Comparison of ENCODE assay signal across 9 mouse cellular contexts in genomic region chr2:127551078-127551477, GRCm38 (mm10). TPM values are rescaled to one million over a fixed set of nuclear protein-coding genes. Genes with fewer than 3 reads are reported as not detected.
A peak's percentile ranks its signal among the peaks of the same experiment; 100 is the strongest.
DNase-seq lines count a peak whose midpoint lies in the region; ATAC-seq lines count a peak whose summit lies in the region.
"Had no signal": no experiment of that assay in that cellular context is flagged by ENCODE, and none has a peak within 500 bp of the region (broad histone marks: within the 10 kb centered on the region; RNA-seq: fewer than 3 reads in every experiment).

No protein-coding gene starts in this region.

- H3K4me2 ChIP-seq in embryonic facial prominence, embryonic 11.5 days (ENCODE audit: low read depth, low read length) = no peak overlapping the region
- no peak overlapping the region for H3K4me2 ChIP-seq in midbrain, embryonic 14.5 days (ENCODE audit: low read length)
- H3K4me2 ChIP-seq in midbrain, embryonic 11.5 days = no peak overlapping the region
- no peak overlapping the region for H3K4me2 ChIP-seq in forebrain, embryonic 16.5 days (ENCODE audit: low read length)

- no peaks in the 10 kb centered on the region for H3K9me3 ChIP-seq in embryonic facial prominence, embryonic 11.5 days (replicated peaks; ENCODE audit: control insufficient read depth, low read length)
- H3K9me3 ChIP-seq in embryonic facial prominence, embryonic 10.5 days = no peaks in the 10 kb centered on the region
- H3K9me3 ChIP-seq in midbrain, embryonic 14.5 days (ENCODE audit: control insufficient read depth, low read length) = no peaks in the 10 kb centered on the region
- no peaks in the 10 kb centered on the region for H3K9me3 ChIP-seq in midbrain, embryonic 11.5 days (ENCODE audit: control insufficient read depth, low read length)
- no peaks in the 10 kb centered on the region for H3K9me3 ChIP-seq in forebrain, embryonic 16.5 days (ENCODE audit: control insufficient read depth, low read length)

- peak; percentile 7 for DNase-seq in embryonic facial prominence, embryonic 11.5 days (ENCODE audit: low spot score)
- DNase-seq in embryonic facial prominence, embryonic 10.5 days (ENCODE audit: low spot score) = no peak
- peak; percentile 51 for DNase-seq in midbrain, embryonic 14.5 days
- DNase-seq in midbrain, embryonic 11.5 days (ENCODE audit: low spot score, missing footprints) = no peak
- DNase-seq in lung, postnatal 14 days = peak; percentile 12
- DNase-seq in gastrocnemius, postnatal 36 days = no peak
- DNase-seq in urinary bladder, postnatal 36 days (ENCODE audit: low spot score in 2 of 2) = no peak

- no peak overlapping the region for H3K4me3 ChIP-seq in embryonic facial prominence, embryonic 11.5 days (ENCODE audit: low read depth, low read length)
- no peak overlapping the region for H3K4me3 ChIP-seq in embryonic facial prominence, embryonic 10.5 days
- no peak overlapping the region for H3K4me3 ChIP-seq in midbrain, embryonic 14.5 days (replicated peaks; ENCODE audit: low read depth, low read length)
- H3K4me3 ChIP-seq in midbrain, embryonic 11.5 days (ENCODE audit: low read depth, low read length) = no peak overlapping the region
- H3K4me3 ChIP-seq in forebrain, embryonic 16.5 days (replicated peaks; ENCODE audit: low read length) = no peak overlapping the region

- no peak for ATAC-seq in embryonic facial prominence, embryonic 11.5 days (replicated peaks; ENCODE audit: insufficient number of reproducible peaks, low FRiP score, low TSS enrichment, low read depth)
- ATAC-seq in midbrain, embryonic 14.5 days (ENCODE audit: low FRiP score, low TSS enrichment) = no peak
- no peak for ATAC-seq in midbrain, embryonic 11.5 days (ENCODE audit: low FRiP score)
- ATAC-seq in forebrain, embryonic 16.5 days = 0 out of 2 replicates have a peak, but pooled peaks have one; percentile 15

- 42% methylated on average over 5 of the region's 5 CpGs for WGBS in embryonic facial prominence, embryonic 11.5 days
- WGBS in embryonic facial prominence, embryonic 10.5 days = 48% methylated on average over 5 of the region's 5 CpGs
- whole genome bisulfite sequencing in midbrain, embryonic 14.5 days = 62% methylated on average over 5 of the region's 5 CpGs
- WGBS in midbrain, embryonic 11.5 days = 49% methylated on average over 5 of the region's 5 CpGs
- 55% methylated on average over 5 of the region's 5 CpGs for WGBS in forebrain, embryonic 16.5 days

- no peaks in the 10 kb centered on the region for H3K4me1 ChIP-seq in embryonic facial prominence, embryonic 11.5 days (ENCODE audit: control insufficient read depth, insufficient read depth, low read length)
- peaks cover 12% of the 10 kb centered on the region for H3K4me1 ChIP-seq in embryonic facial prominence, embryonic 10.5 days
- no peaks in the 10 kb centered on the region for H3K4me1 ChIP-seq in midbrain, embryonic 14.5 days (ENCODE audit: control insufficient read depth, insufficient read depth, low read length)
- H3K4me1 ChIP-seq in midbrain, embryonic 11.5 days (ENCODE audit: control insufficient read depth, insufficient read depth, low read length) = no peaks in the 10 kb centered on the region
- H3K4me1 ChIP-seq in forebrain, embryonic 16.5 days (replicated peaks; ENCODE audit: control insufficient read depth, insufficient read depth, low read length) = no peaks in the 10 kb centered on the region

- H3K9ac ChIP-seq in embryonic facial prominence, embryonic 11.5 days (replicated peaks; ENCODE audit: low read length) = no peak overlapping the region
- no peak overlapping the region for H3K9ac ChIP-seq in midbrain, embryonic 14.5 days (replicated peaks; ENCODE audit: low read length)
- no peak overlapping the region for H3K9ac ChIP-seq in midbrain, embryonic 11.5 days (ENCODE audit: low read length)
- H3K9ac ChIP-seq in forebrain, embryonic 16.5 days (replicated peaks; ENCODE audit: low read depth, low read length) = no peak overlapping the region

- H3K27me3 ChIP-seq in embryonic facial prominence, embryonic 11.5 days (ENCODE audit: control insufficient read depth, insufficient read depth, low read length) = no peaks in the 10 kb centered on the region
- H3K27me3 ChIP-seq in embryonic facial prominence, embryonic 10.5 days (replicated peaks; ENCODE audit: low read depth, poor library complexity, severe bottlenecking) = no peaks in the 10 kb centered on the region; the same call in 1 of the 2 replicates
- H3K27me3 ChIP-seq in midbrain, embryonic 14.5 days (ENCODE audit: control insufficient read depth, insufficient read depth, low read length) = no peaks in the 10 kb centered on the region
- no peaks in the 10 kb centered on the region for H3K27me3 ChIP-seq in midbrain, embryonic 11.5 days (ENCODE audit: control insufficient read depth, insufficient read depth, low read length)
- no peaks in the 10 kb centered on the region for H3K27me3 ChIP-seq in forebrain, embryonic 16.5 days (replicated peaks; ENCODE audit: control insufficient read depth, insufficient read depth, low read length)

- H3K27ac ChIP-seq in embryonic facial prominence, embryonic 11.5 days (replicated peaks; ENCODE audit: low read depth, low read length) = no peak overlapping the region
- H3K27ac ChIP-seq in embryonic facial prominence, embryonic 10.5 days (replicated peaks) = no peak overlapping the region
- H3K27ac ChIP-seq in midbrain, embryonic 14.5 days (replicated peaks; ENCODE audit: low read depth, low read length) = no peak overlapping the region
- no peak overlapping the region for H3K27ac ChIP-seq in midbrain, embryonic 11.5 days (ENCODE audit: low read depth, low read length)
- H3K27ac ChIP-seq in forebrain, embryonic 16.5 days (ENCODE audit: low read length) = no peak overlapping the region

- no peaks in the 10 kb centered on the region for H3K36me3 ChIP-seq in embryonic facial prominence, embryonic 11.5 days (replicated peaks; ENCODE audit: control insufficient read depth, insufficient read depth, low read depth, low read length)
- no peaks in the 10 kb centered on the region for H3K36me3 ChIP-seq in embryonic facial prominence, embryonic 10.5 days (replicated peaks)
- no peaks in the 10 kb centered on the region for H3K36me3 ChIP-seq in midbrain, embryonic 14.5 days (ENCODE audit: control insufficient read depth, insufficient read depth, low read length)
- H3K36me3 ChIP-seq in midbrain, embryonic 11.5 days (ENCODE audit: control insufficient read depth, insufficient read depth, low read length) = no peaks in the 10 kb centered on the region
- no peaks in the 10 kb centered on the region for H3K36me3 ChIP-seq in forebrain, embryonic 16.5 days (ENCODE audit: control insufficient read depth, insufficient read depth)

- intact Hi-C loops in gastrocnemius, postnatal 36 days (cut with DNase I) = loop anchor here (10.0 kb wide), 1 partner anchor 186 kb away; the partner anchor contains the start of gene Adra2b

RNA-seq across cellular contexts. Expression of gene Prom2, which starts 9.8 kb away (rescaled TPM):
- polyA plus RNA-seq in embryonic facial prominence, embryonic 11.5 days (2014; fragmentation: Nextera tagmentation; extraction: Ambion mirVana) = 1.6 and 1.9 TPM in 2 replicates
- polyA plus RNA-seq in embryonic facial prominence, embryonic 10.5 days (2016; fragmentation: Nextera tagmentation; extraction: Ambion mirVana) = 3.0 and 3.3 TPM in 2 replicates
- not detected in 2 replicates for polyA plus RNA-seq in midbrain, embryonic 14.5 days (2014; fragmentation: Nextera tagmentation; extraction: Ambion mirVana)
- 0.32 TPM in 1 of 2 replicates, not detected in the other for polyA plus RNA-seq in midbrain, embryonic 11.5 days (2014; fragmentation: Nextera tagmentation; extraction: Ambion mirVana)
- polyA plus RNA-seq in forebrain, embryonic 16.5 days (2015; fragmentation: Nextera tagmentation; extraction: Ambion mirVana) = 0.05 TPM in 1 of 2 replicates, not detected in the other
- not detected for total RNA-seq in gastrocnemius, postnatal 36 days (2021)
- polyA plus RNA-seq: C2C12 had no signal

RNA-seq across cellular contexts. Expression of gene Kcnip3, which starts 29.2 kb away (rescaled TPM):
- 2.8 and 3.0 TPM in 2 replicates for polyA plus RNA-seq in embryonic facial prominence, embryonic 11.5 days (2014; fragmentation: Nextera tagmentation; extraction: Ambion mirVana)
- 1.8 TPM in 2 replicates for polyA plus RNA-seq in embryonic facial prominence, embryonic 10.5 days (2016; fragmentation: Nextera tagmentation; extraction: Ambion mirVana)
- 10.7 and 13.1 TPM in 2 replicates for polyA plus RNA-seq in midbrain, embryonic 14.5 days (2014; fragmentation: Nextera tagmentation; extraction: Ambion mirVana)
- 3.9 and 4.4 TPM in 2 replicates for polyA plus RNA-seq in midbrain, embryonic 11.5 days (2014; fragmentation: Nextera tagmentation; extraction: Ambion mirVana)
- polyA plus RNA-seq in forebrain, embryonic 16.5 days (2015; fragmentation: Nextera tagmentation; extraction: Ambion mirVana) = 9.7 and 9.9 TPM in 2 replicates
- under 1 TPM; 0.18 to 0.49 TPM for total RNA-seq in gastrocnemius, postnatal 36 days (2021)

RNA-seq across cellular contexts. Expression of gene Zfp661, which starts 35.8 kb away (rescaled TPM):
- 7.5 and 8.3 TPM in 2 replicates for polyA plus RNA-seq in embryonic facial prominence, embryonic 11.5 days (2014; fragmentation: Nextera tagmentation; extraction: Ambion mirVana)
- 7.8 TPM in 2 replicates for polyA plus RNA-seq in embryonic facial prominence, embryonic 10.5 days (2016; fragmentation: Nextera tagmentation; extraction: Ambion mirVana)
- 6.2 and 10.2 TPM in 2 replicates for polyA plus RNA-seq in midbrain, embryonic 14.5 days (2014; fragmentation: Nextera tagmentation; extraction: Ambion mirVana)
- 8.9 and 9.2 TPM in 2 replicates for polyA plus RNA-seq in midbrain, embryonic 11.5 days (2014; fragmentation: Nextera tagmentation; extraction: Ambion mirVana)
- polyA plus RNA-seq in forebrain, embryonic 16.5 days (2015; fragmentation: Nextera tagmentation; extraction: Ambion mirVana) = 11.0 and 11.7 TPM in 2 replicates
- 1 to 10 TPM; 2.1 TPM for total RNA-seq in gastrocnemius, postnatal 36 days (2021)

RNA-seq across cellular contexts. Expression of gene Mrps5, which starts 35.9 kb away (rescaled TPM):
- 152 and 165 TPM in 2 replicates for polyA plus RNA-seq in embryonic facial prominence, embryonic 11.5 days (2014; fragmentation: Nextera tagmentation; extraction: Ambion mirVana)
- 171 and 177 TPM in 2 replicates for polyA plus RNA-seq in embryonic facial prominence, embryonic 10.5 days (2016; fragmentation: Nextera tagmentation; extraction: Ambion mirVana)
- 148 TPM in 2 replicates for polyA plus RNA-seq in midbrain, embryonic 14.5 days (2014; fragmentation: Nextera tagmentation; extraction: Ambion mirVana)
- polyA plus RNA-seq in midbrain, embryonic 11.5 days (2014; fragmentation: Nextera tagmentation; extraction: Ambion mirVana) = 159 and 170 TPM in 2 replicates
- 173 and 184 TPM in 2 replicates for polyA plus RNA-seq in forebrain, embryonic 16.5 days (2015; fragmentation: Nextera tagmentation; extraction: Ambion mirVana)
- total RNA-seq in gastrocnemius, postnatal 36 days (2021) = 10 to 100 TPM; 81.4 to 91.4 TPM

Comparison
In these comparisons a context has a peak if more than half of its experiments do, and no peak if none do; other contexts are left out.
1. DNase-seq: peak in embryonic facial prominence, embryonic 11.5 days (single experiment), midbrain, embryonic 14.5 days (single experiment) and lung, postnatal 14 days (single experiment); none in embryonic facial prominence, embryonic 10.5 days (single experiment), midbrain, embryonic 11.5 days (single experiment), gastrocnemius, postnatal 36 days (0 of 2) and urinary bladder, postnatal 36 days (0 of 2).